Mouse (Mus musculus) midbrain, embryonic 11.5 days (tissue): ENCODE measurements at regions not wholly inside any gene's neighbourhood (a gene's known extent, or its start where the extent isn't known, plus 50 kb on each side); places are given as distances from the start of the nearest gene placed in this dataset.
A peak's percentile ranks its signal among the peaks of the same experiment; 100 is the strongest.

ENCODE experiments used
- ATAC-seq: fragments of 200-750 bp; cut with Nextera tagmentation; 2 replicates; pipeline ENCODE4 v1.8.0; 2017; ENCODE audit warnings: moderate TSS enrichment, moderate library complexity; ENCODE audit not compliant: low FRiP score
- DNase-seq: peaks from one replicate; pipeline ENCODE4 v3.0.0; 2015; ENCODE audit warnings: low spot score; ENCODE audit errors: missing footprints
- H3K27ac ChIP-seq: fragments of 300-500 bp; sonication (generic); 2 replicates; pipeline ENCODE4 v1.5.1; 2014; ENCODE audit warnings: low read depth, low read length
- H3K27me3 ChIP-seq: fragments of 300-500 bp; sonication (generic); 2 replicates; pipeline ENCODE4 v1.6.1; 2014; ENCODE audit warnings: mild to moderate bottlenecking, low read length, moderate library complexity, mixed read lengths; ENCODE audit not compliant: control insufficient read depth, insufficient read depth
- H3K36me3 ChIP-seq: fragments of 300-500 bp; sonication (generic); 2 replicates; pipeline ENCODE4 v1.6.1; 2014; ENCODE audit warnings: mild to moderate bottlenecking, low read length, moderate library complexity, mixed read lengths; ENCODE audit not compliant: control insufficient read depth, insufficient read depth
- H3K4me1 ChIP-seq: fragments of 300-500 bp; sonication (generic); 2 replicates; pipeline ENCODE4 v1.6.1; 2014; ENCODE audit warnings: low read length; ENCODE audit not compliant: control insufficient read depth, insufficient read depth
- H3K4me2 ChIP-seq: fragments of 300-500 bp; sonication (generic); 2 replicates; pipeline ENCODE4 v1.6.1; 2014; ENCODE audit warnings: mild to moderate bottlenecking, moderate library complexity
- H3K4me3 ChIP-seq: fragments of 300-500 bp; sonication (generic); 2 replicates; pipeline ENCODE4 v1.5.1; 2014; ENCODE audit warnings: low read depth, low read length
- H3K9ac ChIP-seq: fragments of 300-500 bp; sonication (generic); 2 replicates; pipeline ENCODE4 v1.6.1; 2014; ENCODE audit warnings: low read length
- H3K9me3 ChIP-seq: fragments of 300-500 bp; sonication (generic); 2 replicates; pipeline ENCODE4 v1.6.1; 2016; ENCODE audit warnings: low read length; ENCODE audit not compliant: control insufficient read depth
- WGBS: fragments of 180-500 bp; shearing (Covaris S2); extraction: QIAGEN DNeasy Blood & Tissue Kit; methylation state at CpG from one replicate; pipeline ENCODE4 v1.1.7; 2014; 5-methylcytosine and 5-hydroxymethylcytosine counted together

GRCm38 (mm10) chr5:16424745-16425144, 128.6 kb upstream of the Hgf start:
- Histone ChIP-seq H3K27me3 (no peaks in the 10 kb centered on the region), H3K4me2 (no peak overlapping the region), H3K4me3 (no peak overlapping the region), H3K9me3 (no peaks in the 10 kb centered on the region), H3K36me3 (no peaks in the 10 kb centered on the region), H3K27ac (no peak overlapping the region), H3K9ac (no peak overlapping the region), H3K4me1 (no peaks in the 10 kb centered on the region)
- WGBS, result 62% methylated on average over 4 of the region's 4 CpGs
- ATAC-seq, result no peak
- DNase-seq, result no peak

GRCm38 (mm10) chr5:16425302-16425701, 128.0 kb upstream of the Hgf start:
- Histone ChIP-seq H3K4me2 (no peak overlapping the region), H3K4me3 (no peak overlapping the region)
- ATAC-seq, result no peak

GRCm38 (mm10) chr5:16426306-16426705, 127.0 kb upstream of the Hgf start:
- Histone ChIP-seq H3K27me3 (no peaks in the 10 kb centered on the region), H3K4me3 (no peak overlapping the region), H3K9ac (no peak overlapping the region), H3K4me1 (no peaks in the 10 kb centered on the region), H3K4me2 (no peak overlapping the region), H3K27ac (no peak overlapping the region), H3K9me3 (no peaks in the 10 kb centered on the region), H3K36me3 (no peaks in the 10 kb centered on the region)
- ATAC-seq (no peak), DNase-seq (no peak)
- 69% methylated on average over 2 of the region's 2 CpGs for WGBS

More at GRCm38 (mm10) chr5:16425302-16425701, 128.0 kb upstream of the Hgf start:
- no peaks in the 10 kb centered on the region for H3K36me3 ChIP-seq
- no peaks in the 10 kb centered on the region for H3K27me3 ChIP-seq
- H3K9ac ChIP-seq, result no peak overlapping the region
- no peak overlapping the region for H3K27ac ChIP-seq
- DNase-seq, result no peak
- H3K9me3 ChIP-seq, result no peaks in the 10 kb centered on the region
- WGBS, result 49% methylated on average over 8 of the region's 8 CpGs
- no peaks in the 10 kb centered on the region for H3K4me1 ChIP-seq

- Histone ChIP-seq H3K27ac (no peak overlapping the region), H3K27me3 (no peaks in the 10 kb centered on the region), H3K4me3 (no peak overlapping the region), H3K9me3 (no peaks in the 10 kb centered on the region), H3K4me1 (no peaks in the 10 kb centered on the region), H3K4me2 (no peak overlapping the region), H3K36me3 (no peaks in the 10 kb centered on the region), H3K9ac (no peak overlapping the region)
- DNase-seq, result no peak
- 86% methylated on average over 3 of the region's 3 CpGs for WGBS
- ATAC-seq, result no peak
Observed at GRCm38 (mm10) chr5:16434586-16434985, 118.7 kb upstream of the Hgf start.

- DNase-seq (no peak), ATAC-seq (no peak)
- H3K27ac ChIP-seq, result no peak overlapping the region
- no peaks in the 10 kb centered on the region for H3K4me1 ChIP-seq
- no peak overlapping the region for H3K9ac ChIP-seq
- no peaks in the 10 kb centered on the region for H3K27me3 ChIP-seq
- 50% methylated on average over 1 of the region's 1 CpGs for WGBS
- H3K4me2 ChIP-seq, result no peak overlapping the region
- H3K4me3 ChIP-seq, result no peak overlapping the region
- H3K9me3 ChIP-seq, result no peaks in the 10 kb centered on the region
- H3K36me3 ChIP-seq, result no peaks in the 10 kb centered on the region
Observed at GRCm38 (mm10) chr5:16445056-16445455, 108.2 kb upstream of the Hgf start.

- H3K27me3 ChIP-seq, result no peaks in the 10 kb centered on the region
- no peak for ATAC-seq
- peak; percentile 19 for DNase-seq
- no peak overlapping the region for H3K4me2 ChIP-seq
- H3K36me3 ChIP-seq, result no peaks in the 10 kb centered on the region
- no peaks in the 10 kb centered on the region for H3K9me3 ChIP-seq
- no peak overlapping the region for H3K4me3 ChIP-seq
- H3K27ac ChIP-seq, result no peak overlapping the region
- H3K9ac ChIP-seq, result no peak overlapping the region
- 72% methylated on average over 1 of the region's 1 CpGs for WGBS
- no peaks in the 10 kb centered on the region for H3K4me1 ChIP-seq
Observed at GRCm38 (mm10) chr5:16446977-16447376, 106.3 kb upstream of the Hgf start.

GRCm38 (mm10) chr5:16461795-16462194, 91.5 kb upstream of the Hgf start:
- no peak overlapping the region for H3K4me2 ChIP-seq
- no peak for DNase-seq
- no peak for ATAC-seq
- no peak overlapping the region for H3K9ac ChIP-seq
- H3K9me3 ChIP-seq, result no peaks in the 10 kb centered on the region
- H3K4me3 ChIP-seq, result no peak overlapping the region
- H3K27me3 ChIP-seq, result no peaks in the 10 kb centered on the region
- 79% methylated on average over 2 of the region's 2 CpGs for WGBS
- no peaks in the 10 kb centered on the region for H3K36me3 ChIP-seq
- H3K27ac ChIP-seq, result no peak overlapping the region
- no peaks in the 10 kb centered on the region for H3K4me1 ChIP-seq

- no peak for DNase-seq
- Histone ChIP-seq H3K27me3 (no peaks in the 10 kb centered on the region), H3K27ac (no peak overlapping the region), H3K36me3 (no peaks in the 10 kb centered on the region), H3K4me1 (no peaks in the 10 kb centered on the region), H3K4me3 (no peak overlapping the region), H3K9me3 (no peaks in the 10 kb centered on the region), H3K9ac (no peak overlapping the region), H3K4me2 (no peak overlapping the region)
- ATAC-seq, result no peak
- WGBS, result 69% methylated on average over 5 of the region's 5 CpGs
Observed at GRCm38 (mm10) chr5:16466266-16466665, 87.0 kb upstream of the Hgf start.

GRCm38 (mm10) chr5:16468560-16468959, 84.7 kb upstream of the Hgf start:
- H3K4me3 ChIP-seq, result no peak overlapping the region
- no peaks in the 10 kb centered on the region for H3K36me3 ChIP-seq
- H3K4me1 ChIP-seq, result no peaks in the 10 kb centered on the region
- no peak overlapping the region for H3K9ac ChIP-seq
- WGBS, result 88% methylated on average over 2 of the region's 2 CpGs
- ATAC-seq (no peak), DNase-seq (no peak)
- H3K27me3 ChIP-seq, result no peaks in the 10 kb centered on the region
- no peak overlapping the region for H3K27ac ChIP-seq
- H3K9me3 ChIP-seq, result no peaks in the 10 kb centered on the region
- no peak overlapping the region for H3K4me2 ChIP-seq

GRCm38 (mm10) chr5:16469221-16469620, 84.1 kb upstream of the Hgf start:
- no peak overlapping the region for H3K9ac ChIP-seq
- DNase-seq (no peak), ATAC-seq (no peak)
- H3K4me1 ChIP-seq, result no peaks in the 10 kb centered on the region
- H3K4me2 ChIP-seq, result no peak overlapping the region
- 84% methylated on average over 2 of the region's 2 CpGs for WGBS
- no peak overlapping the region for H3K4me3 ChIP-seq
- H3K36me3 ChIP-seq, result no peaks in the 10 kb centered on the region
- no peak overlapping the region for H3K27ac ChIP-seq
- no peaks in the 10 kb centered on the region for H3K27me3 ChIP-seq
- H3K9me3 ChIP-seq, result no peaks in the 10 kb centered on the region
